In genomic region chr16:32405716-32406115, GRCm38 (mm10) we compare ENCODE assay signal across 21 mouse cellular contexts. TPM values are rescaled to one million over a fixed set of nuclear protein-coding genes. Genes with fewer than 3 reads are reported as not detected.
"Had no signal": no experiment of that assay in that cellular context is flagged by ENCODE, and none has a peak within 500 bp of the region (broad histone marks: within the 10 kb centered on the region; RNA-seq: fewer than 3 reads in every experiment).

No protein-coding gene starts in this region.

- H3K4me1 ChIP-seq: neural tube, embryonic 13.5 days; neural tube, embryonic 15.5 days; stomach, embryonic 15.5 days had no signal

- H3K4me3 ChIP-seq: neural tube, embryonic 13.5 days; neural tube, embryonic 15.5 days; stomach, embryonic 15.5 days had no signal

- H3K27ac ChIP-seq: neural tube, embryonic 13.5 days; neural tube, embryonic 15.5 days; stomach, embryonic 15.5 days; stomach, postnatal 0 days had no signal

- H3K27me3 ChIP-seq: neural tube, embryonic 13.5 days; neural tube, embryonic 15.5 days; stomach, embryonic 15.5 days had no signal

- H3K9me3 ChIP-seq: neural tube, embryonic 13.5 days; neural tube, embryonic 15.5 days; stomach, embryonic 15.5 days had no signal

- H3K36me3 ChIP-seq: neural tube, embryonic 13.5 days; neural tube, embryonic 15.5 days; stomach, embryonic 15.5 days had no signal

- H3K4me2 ChIP-seq: neural tube, embryonic 13.5 days; neural tube, embryonic 15.5 days; stomach, embryonic 15.5 days had no signal

- DNase-seq: retina, postnatal 1 day; right cerebral cortex, adult 18-20 months; right cerebral cortex, postnatal 14 days; right cerebral cortex, postnatal 25 days; right cerebral cortex, postnatal 4 days; spleen, adult 18-20 months; thymus, adult 18-20 months; thymus, adult 2 months; thymus, postnatal 14 days; thymus, postnatal 25 days; thymus, postnatal 36 days; thymus, postnatal 4 days had no signal

- H3K9ac ChIP-seq: neural tube, embryonic 13.5 days; neural tube, embryonic 15.5 days; stomach, embryonic 15.5 days had no signal

RNA-seq across cellular contexts. Expression of gene Tm4sf19, which starts 5.4 kb away (rescaled TPM):
- total RNA-seq: neutrophil, adult 5-6 weeks had no signal
- polyA plus RNA-seq: neural tube, embryonic 13.5 days; neural tube, embryonic 14.5 days; neural tube, embryonic 15.5 days; stomach, embryonic 14.5 days; stomach, embryonic 15.5 days; stomach, embryonic 16.5 days; stomach, postnatal 0 days; thymus, postnatal 0 days had no signal
